Comparison of ENCODE assay signal across 28 mouse cellular contexts in the genomic region with DNA sequence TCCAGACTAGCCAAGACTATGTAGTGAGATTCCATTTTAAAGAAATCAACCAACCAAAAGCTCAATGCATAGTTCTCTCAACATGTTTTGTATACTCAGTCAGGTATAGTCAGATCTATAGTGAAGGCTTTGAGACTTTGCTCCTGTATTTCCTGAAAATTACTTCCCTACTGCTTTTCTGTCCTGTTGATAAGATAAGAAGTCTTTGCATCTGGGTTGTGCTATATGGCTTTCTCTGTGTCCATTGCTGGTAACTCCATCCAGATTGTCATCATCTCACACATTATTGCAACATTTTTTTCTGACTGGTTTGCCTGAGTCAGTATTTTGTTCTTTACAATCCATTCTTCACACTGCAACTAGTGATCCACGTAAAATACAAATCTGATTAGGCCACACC.
"Had no signal": no experiment of that assay in that cellular context is flagged by ENCODE, and none has a peak within 500 bp of the region (broad histone marks: within the 10 kb centered on the region; RNA-seq: fewer than 3 reads in every experiment).

No protein-coding gene starts in this region.

- H3K9ac ChIP-seq: embryonic facial prominence, embryonic 12.5 days; embryonic facial prominence, embryonic 13.5 days; embryonic facial prominence, embryonic 15.5 days; forebrain, embryonic 12.5 days; forebrain, embryonic 13.5 days; forebrain, embryonic 15.5 days; forebrain, postnatal 0 days had no signal

- H3K27ac ChIP-seq: embryonic facial prominence, embryonic 10.5 days; embryonic facial prominence, embryonic 12.5 days; embryonic facial prominence, embryonic 13.5 days; embryonic facial prominence, embryonic 15.5 days; forebrain, embryonic 10.5 days; forebrain, embryonic 12.5 days; forebrain, embryonic 13.5 days; forebrain, embryonic 15.5 days; gastrocnemius, adult 2 months; heart, adult 2 months had no signal

- DNase-seq: cerebellum, adult 8-10 months; cerebellum, adult 9-10 months; cerebellum, adult 9-11 months; cerebellum, postnatal 10 days; cerebellum, postnatal 14 days; cerebellum, postnatal 25 days; cerebellum, postnatal 36 days; embryo, embryonic 11 days; forebrain, postnatal 0 days; gastrocnemius, adult 2 months; gastrocnemius, postnatal 10 days; gastrocnemius, postnatal 14 days; gastrocnemius, postnatal 25 days; gastrocnemius, postnatal 36 days; heart, adult 11 months; heart, adult 18-20 months; heart, adult 2 months had no signal

- H3K36me3 ChIP-seq: embryonic facial prominence, embryonic 10.5 days; embryonic facial prominence, embryonic 12.5 days; embryonic facial prominence, embryonic 13.5 days; embryonic facial prominence, embryonic 15.5 days; forebrain, embryonic 10.5 days; forebrain, embryonic 12.5 days; forebrain, embryonic 15.5 days had no signal

- H3K4me1 ChIP-seq: embryonic facial prominence, embryonic 10.5 days; embryonic facial prominence, embryonic 12.5 days; embryonic facial prominence, embryonic 13.5 days; embryonic facial prominence, embryonic 15.5 days; forebrain, embryonic 10.5 days; forebrain, embryonic 12.5 days; forebrain, embryonic 13.5 days; forebrain, embryonic 15.5 days had no signal

- H3K4me3 ChIP-seq: embryonic facial prominence, embryonic 10.5 days; embryonic facial prominence, embryonic 12.5 days; embryonic facial prominence, embryonic 13.5 days; embryonic facial prominence, embryonic 15.5 days; erythroblast, embryonic 14.5 days; forebrain, embryonic 10.5 days; forebrain, embryonic 12.5 days; forebrain, embryonic 13.5 days; forebrain, embryonic 15.5 days; gastrocnemius, adult 2 months; heart, adult 2 months had no signal

- H3K27me3 ChIP-seq: embryonic facial prominence, embryonic 12.5 days; embryonic facial prominence, embryonic 13.5 days; embryonic facial prominence, embryonic 15.5 days; forebrain, embryonic 12.5 days; forebrain, embryonic 13.5 days; forebrain, embryonic 15.5 days had no signal

- H3K4me2 ChIP-seq: embryonic facial prominence, embryonic 12.5 days; embryonic facial prominence, embryonic 13.5 days; embryonic facial prominence, embryonic 15.5 days; forebrain, embryonic 12.5 days; forebrain, embryonic 13.5 days; forebrain, embryonic 15.5 days had no signal

- H3K9me3 ChIP-seq: embryonic facial prominence, embryonic 10.5 days; embryonic facial prominence, embryonic 12.5 days; embryonic facial prominence, embryonic 13.5 days; embryonic facial prominence, embryonic 15.5 days; forebrain, embryonic 10.5 days; forebrain, embryonic 12.5 days; forebrain, embryonic 13.5 days; forebrain, embryonic 15.5 days had no signal

- ATAC-seq: forebrain, embryonic 13.5 days; forebrain, embryonic 14.5 days; forebrain, embryonic 15.5 days; forebrain, embryonic 16.5 days; forebrain, postnatal 0 days had no signal
